Mouse (Mus musculus): ENCODE data around the gene Prdx3. TPM values are rescaled to one million over a fixed set of nuclear protein-coding genes. Genes with fewer than 3 reads are reported as not detected.
A peak's percentile ranks its signal among the peaks of the same experiment; 100 is the strongest.

The Prdx3 gene
- polyA plus RNA-seq, 1 experiment from 2014 or later, result 119 TPM

GRCm38 (mm10) chr19:60890391-60891122 is 16.2 kb upstream of the Prdx3 start:
- Histone ChIP-seq H3K27me3 (replicated peaks; ENCODE audit: control insufficient read depth, insufficient read depth, low read length) (no peaks in the 10 kb centered on the region), H3K27ac (ENCODE audit: low read depth, low read length) (peak overlapping the region; percentile 46; the same call in 1 of the 2 replicates), H3K9ac (ENCODE audit: low read depth, low read length) (peak overlapping the region; percentile 53), H3K9me3 (ENCODE audit: control insufficient read depth) (no peaks in the 10 kb centered on the region), H3K4me2 (replicated peaks; ENCODE audit: low read depth) (peak overlapping the region; percentile 92), H3K36me3 (ENCODE audit: control insufficient read depth, insufficient read depth) (no peaks in the 10 kb centered on the region), H3K4me3 (ENCODE audit: low read depth, low read length) (peak overlapping the region; percentile 84), H3K4me1 (replicated peaks; ENCODE audit: control insufficient read depth, insufficient read depth, low read length) (0 out of 2 replicates have a peak, but pooled peaks cover 2% of the 10 kb centered on the region)
- TF ChIP-seq CTCF (IDR thresholded peaks at IDR 0.05; ENCODE audit: low read depth), result no peak
- under 1% methylated on average over 40 of the region's 41 CpGs for WGBS
- ATAC-seq, result no peak

GRCm38 (mm10) chr19:60889714-60890315 is 15.5 kb upstream of the Prdx3 start, which contains the start of gene Grk5:
Gene Grk5 (plus strand): TSS chr19:60889749.
- peak within 1 kb of the TSS; percentile 86 for H3K9ac ChIP-seq (ENCODE audit: low read depth, low read length)
- H3K36me3 ChIP-seq (ENCODE audit: control insufficient read depth, insufficient read depth), result no peaks in the 10 kb centered on the region
- peak within 1 kb of the TSS; percentile 84 for H3K4me3 ChIP-seq (ENCODE audit: low read depth, low read length)
- ATAC-seq, result peak; percentile 94
- H3K27me3 ChIP-seq (replicated peaks; ENCODE audit: control insufficient read depth, insufficient read depth, low read length), result no peaks in the 10 kb centered on the region
- 0 out of 2 replicates have a peak, but pooled peaks cover 2% of the 10 kb centered on the region for H3K4me1 ChIP-seq (replicated peaks; ENCODE audit: control insufficient read depth, insufficient read depth, low read length)
- TF ChIP-seq CTCF (IDR thresholded peaks at IDR 0.05; ENCODE audit: low read depth), result peak; percentile 91
- peak within 1 kb of the TSS; percentile 92 for H3K4me2 ChIP-seq (replicated peaks; ENCODE audit: low read depth)
- WGBS, result under 1% methylated on average over 51 of the region's 55 CpGs
- H3K27ac ChIP-seq (ENCODE audit: low read depth, low read length), result peak within 1 kb of the TSS; percentile 99
- H3K9me3 ChIP-seq (ENCODE audit: control insufficient read depth), result no peaks in the 10 kb centered on the region

- Histone ChIP-seq H3K4me3 (ENCODE audit: low read depth, low read length) (peak overlapping the region; percentile 84), H3K9ac (ENCODE audit: low read depth, low read length) (peak overlapping the region; percentile 86), H3K4me1 (replicated peaks; ENCODE audit: control insufficient read depth, insufficient read depth, low read length) (0 out of 2 replicates have a peak, but pooled peaks cover 2% of the 10 kb centered on the region), H3K27ac (ENCODE audit: low read depth, low read length) (peak overlapping the region; percentile 99), H3K9me3 (ENCODE audit: control insufficient read depth) (no peaks in the 10 kb centered on the region), H3K36me3 (ENCODE audit: control insufficient read depth, insufficient read depth) (no peaks in the 10 kb centered on the region), H3K27me3 (replicated peaks; ENCODE audit: control insufficient read depth, insufficient read depth, low read length) (no peaks in the 10 kb centered on the region), H3K4me2 (replicated peaks; ENCODE audit: low read depth) (peak overlapping the region; percentile 92)
- 2% methylated on average over 17 of the region's 17 CpGs for WGBS
- TF ChIP-seq CTCF (IDR thresholded peaks at IDR 0.05; ENCODE audit: low read depth), result no peak
- ATAC-seq, result peak; percentile 78
Measured at GRCm38 (mm10) chr19:60889101-60889713, 14.9 kb upstream of the Prdx3 start.

GRCm38 (mm10) chr19:60887637-60888036 is 13.3 kb upstream of the Prdx3 start:
- ATAC-seq, result no peak
- 34% methylated on average over 2 of the region's 2 CpGs for WGBS
- no peak overlapping the region for H3K4me2 ChIP-seq (replicated peaks; ENCODE audit: low read depth)

GRCm38 (mm10) chr19:60883129-60883528 is 8.8 kb upstream of the Prdx3 start:
- H3K36me3 ChIP-seq (ENCODE audit: control insufficient read depth, insufficient read depth), result no peaks in the 10 kb centered on the region
- H3K27ac ChIP-seq (ENCODE audit: low read depth, low read length), result no peak overlapping the region
- peak; percentile 84 for TF ChIP-seq CTCF (IDR thresholded peaks at IDR 0.05; ENCODE audit: low read depth)

More at GRCm38 (mm10) chr19:60887637-60888036, 13.3 kb upstream of the Prdx3 start:
- Histone ChIP-seq H3K36me3 (ENCODE audit: control insufficient read depth, insufficient read depth) (no peaks in the 10 kb centered on the region), H3K4me1 (replicated peaks; ENCODE audit: control insufficient read depth, insufficient read depth, low read length) (0 out of 2 replicates have a peak, but pooled peaks cover 2% of the 10 kb centered on the region), H3K27me3 (replicated peaks; ENCODE audit: control insufficient read depth, insufficient read depth, low read length) (no peaks in the 10 kb centered on the region), H3K9ac (ENCODE audit: low read depth, low read length) (no peak overlapping the region), H3K4me3 (ENCODE audit: low read depth, low read length) (no peak overlapping the region), H3K27ac (ENCODE audit: low read depth, low read length) (no peak overlapping the region), H3K9me3 (ENCODE audit: control insufficient read depth) (no peaks in the 10 kb centered on the region)
- no peak for TF ChIP-seq CTCF (IDR thresholded peaks at IDR 0.05; ENCODE audit: low read depth)

GRCm38 (mm10) chr19:60873501-60873900 is 855 bp downstream of the Prdx3 start:
- H3K36me3 ChIP-seq (ENCODE audit: control insufficient read depth, insufficient read depth), result peaks cover 13% of the 10 kb centered on the region
- WGBS, result 5% methylated on average over 4 of the region's 4 CpGs
- no peak for ATAC-seq
- H3K27me3 ChIP-seq (replicated peaks; ENCODE audit: control insufficient read depth, insufficient read depth, low read length), result no peaks in the 10 kb centered on the region
- H3K4me1 ChIP-seq (replicated peaks; ENCODE audit: control insufficient read depth, insufficient read depth, low read length), result peaks cover 5% of the 10 kb centered on the region; the same call in 1 of the 2 replicates
- no peak for TF ChIP-seq CTCF (IDR thresholded peaks at IDR 0.05; ENCODE audit: low read depth)
- peak overlapping the region; percentile 29 for H3K27ac ChIP-seq (ENCODE audit: low read depth, low read length)
- H3K9ac ChIP-seq (ENCODE audit: low read depth, low read length), result peak overlapping the region; percentile 43; the same call in 1 of the 2 replicates
- H3K4me3 ChIP-seq (ENCODE audit: low read depth, low read length), result peak overlapping the region; percentile 51
- no peaks in the 10 kb centered on the region for H3K9me3 ChIP-seq (ENCODE audit: control insufficient read depth)
- peak overlapping the region; percentile 77 for H3K4me2 ChIP-seq (replicated peaks; ENCODE audit: low read depth)

More at GRCm38 (mm10) chr19:60883129-60883528, 8.8 kb upstream of the Prdx3 start:
- Histone ChIP-seq H3K27me3 (replicated peaks; ENCODE audit: control insufficient read depth, insufficient read depth, low read length) (no peaks in the 10 kb centered on the region), H3K4me3 (ENCODE audit: low read depth, low read length) (no peak overlapping the region), H3K4me1 (replicated peaks; ENCODE audit: control insufficient read depth, insufficient read depth, low read length) (no peaks in the 10 kb centered on the region), H3K9ac (ENCODE audit: low read depth, low read length) (no peak overlapping the region), H3K9me3 (ENCODE audit: control insufficient read depth) (no peaks in the 10 kb centered on the region), H3K4me2 (replicated peaks; ENCODE audit: low read depth) (no peak overlapping the region)
- 0 out of 2 replicates have a peak, but pooled peaks have one; percentile 57 for ATAC-seq
- WGBS, result 13% methylated on average over 3 of the region's 3 CpGs
